Mouse (Mus musculus): ENCODE results near the gene Hnrnpl.

Hnrnpl gene

DNA sequence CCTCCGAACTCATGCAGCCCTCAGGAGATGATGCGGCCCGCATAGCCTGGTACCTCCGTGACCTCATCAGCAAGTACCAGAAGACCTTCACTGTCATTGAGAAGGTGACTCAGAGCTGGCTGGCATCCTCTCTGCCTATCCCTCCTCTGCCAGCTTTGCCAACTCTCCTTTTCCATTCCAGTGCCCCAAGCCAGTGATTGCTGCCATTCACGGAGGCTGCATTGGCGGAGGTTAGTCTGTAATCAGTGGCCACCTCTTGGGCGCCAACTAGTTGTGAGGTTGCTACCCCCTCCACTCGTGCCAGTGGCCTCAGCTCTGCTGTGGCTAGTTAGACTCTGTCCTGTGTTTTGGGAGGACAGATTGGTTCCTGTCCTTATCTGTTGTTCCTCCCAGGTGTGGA, 21.5 kb downstream of the Hnrnpl start:
- no peak for DNase-seq (ENCODE audit: low read depth)

DNA sequence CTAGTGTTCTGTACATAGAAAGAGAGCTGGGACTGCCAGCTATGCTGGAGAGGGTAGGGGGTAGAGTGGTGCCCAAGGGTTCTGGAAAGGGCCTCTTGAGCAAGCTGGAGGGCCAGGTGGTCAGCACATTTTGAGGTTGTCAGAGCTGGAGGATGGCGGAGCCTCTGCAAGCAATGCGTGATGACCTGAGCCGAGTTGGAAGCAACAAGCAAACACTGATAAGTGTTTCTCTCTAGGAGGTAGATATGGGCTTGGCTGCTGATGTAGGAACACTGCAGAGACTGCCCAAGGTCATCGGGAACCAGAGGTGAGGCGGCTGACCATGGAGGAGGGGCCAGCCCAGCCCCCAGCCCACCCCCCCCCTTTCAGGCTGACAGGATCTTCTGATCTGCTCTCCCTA, 22.6 kb downstream of the Hnrnpl start:
- no peak for DNase-seq (ENCODE audit: low read depth)

DNA sequence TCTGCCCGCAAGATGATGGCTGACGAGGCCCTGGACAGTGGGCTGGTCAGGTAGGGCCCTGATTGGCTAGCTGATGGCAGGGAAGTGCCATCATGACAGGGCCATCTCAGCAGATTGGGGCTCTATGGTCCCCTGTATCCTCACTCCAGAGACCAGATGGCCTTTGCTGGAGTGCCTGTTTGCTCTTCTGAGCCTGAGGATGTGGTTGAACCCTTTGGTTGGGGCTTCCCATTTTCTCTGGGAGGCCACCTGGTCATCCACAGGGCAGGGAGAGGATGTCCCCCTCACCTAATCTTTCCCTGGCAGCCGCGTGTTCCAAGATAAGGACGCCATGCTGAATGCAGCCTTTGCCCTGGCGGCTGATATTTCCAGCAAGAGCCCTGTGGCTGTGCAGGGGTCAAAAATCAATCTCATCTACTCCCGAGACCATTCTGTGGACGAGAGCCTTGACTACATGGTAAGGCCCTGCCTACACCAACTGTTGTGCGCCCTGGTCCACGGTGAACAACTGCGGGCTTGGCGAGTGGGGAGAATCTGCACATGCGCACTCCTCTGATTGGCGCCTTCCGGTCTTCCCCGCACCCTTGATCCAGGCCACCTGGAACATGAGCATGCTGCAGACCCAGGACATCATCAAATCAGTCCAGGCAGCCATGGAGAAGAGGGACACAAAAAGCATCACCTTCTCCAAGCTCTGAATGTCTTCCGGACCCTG, 23.2 kb downstream of the Hnrnpl start:
- DNase-seq (ENCODE audit: low read depth), result no peak

DNA sequence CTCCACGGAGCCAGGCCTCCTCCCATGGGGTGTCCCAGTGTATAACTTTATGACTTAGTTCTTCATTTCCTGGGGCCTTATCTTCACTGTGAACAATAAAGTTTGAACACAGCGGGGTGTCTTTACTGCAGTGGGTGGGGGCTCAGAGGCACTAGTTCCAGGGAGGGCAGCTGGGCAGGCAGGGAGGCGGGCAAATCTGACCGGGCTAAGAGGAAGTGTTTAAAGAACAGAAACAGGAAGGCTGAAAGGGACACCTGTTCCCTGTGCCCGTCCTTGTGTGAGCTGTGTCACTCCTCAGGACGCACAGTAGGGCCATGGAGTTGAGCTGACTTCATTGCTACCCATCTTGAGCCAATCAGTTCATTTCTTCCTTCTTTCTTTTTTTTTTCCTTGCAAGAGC, 23.8 kb downstream of the Hnrnpl start:
- DNase-seq (ENCODE audit: low read depth), result no peak

DNA sequence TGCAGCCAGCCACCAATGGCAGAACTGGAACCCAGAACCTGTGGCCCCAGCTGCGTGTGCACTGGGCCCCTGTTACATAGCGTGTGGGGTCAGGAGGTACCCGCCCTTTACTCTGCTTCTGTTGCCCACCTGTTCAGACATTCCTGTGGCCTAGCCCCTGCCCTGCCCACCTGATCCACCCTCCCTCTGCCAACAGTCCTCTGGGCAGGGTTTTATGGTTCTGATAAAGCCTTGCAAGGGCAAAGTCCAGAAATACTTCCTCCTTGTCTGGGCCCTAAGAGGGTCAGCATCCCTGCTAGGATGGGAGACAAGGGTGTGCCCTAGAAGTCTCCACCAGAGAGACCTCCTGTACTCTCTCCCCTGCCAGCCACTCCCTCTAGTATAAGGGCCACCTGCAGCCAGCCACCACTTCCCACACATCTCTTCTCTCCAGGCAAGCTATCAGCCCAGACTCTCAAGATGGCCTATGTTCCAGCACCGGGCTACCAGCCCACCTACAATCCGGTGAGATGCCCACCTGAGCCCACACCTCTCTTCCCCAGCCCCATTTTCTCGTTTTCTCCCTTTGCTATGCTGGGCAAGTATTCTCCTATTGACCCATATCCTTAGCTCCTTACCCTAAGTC, 25.5 kb downstream of the Hnrnpl start, which contains the start of gene Lgals4:
Gene Lgals4, plus strand, starts transcription at position 132 of the 625 bp plus-strand sequence.
- DNase-seq (ENCODE audit: low read depth), result no peak

DNA sequence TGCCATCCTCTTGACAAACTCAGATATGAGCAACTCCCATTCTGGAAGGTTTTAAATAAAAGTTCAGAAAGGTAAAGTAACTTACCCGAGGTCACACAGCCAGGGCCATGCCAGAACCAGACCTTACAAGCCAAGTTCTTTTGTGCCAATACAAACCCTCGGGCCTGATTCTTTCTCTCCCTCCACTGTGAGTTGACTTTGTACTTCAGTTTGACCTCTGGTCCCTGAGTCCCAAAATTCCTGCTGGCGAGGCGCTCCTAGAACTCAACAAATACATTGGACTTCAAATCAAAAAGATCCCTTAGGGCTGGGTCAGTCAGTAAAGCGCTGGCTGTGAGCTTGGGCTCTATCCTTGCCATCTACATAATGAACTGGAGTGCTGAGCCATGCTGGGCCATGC, 28.6 kb downstream of the Hnrnpl start:
- no peak for DNase-seq (ENCODE audit: low read depth)

DNA sequence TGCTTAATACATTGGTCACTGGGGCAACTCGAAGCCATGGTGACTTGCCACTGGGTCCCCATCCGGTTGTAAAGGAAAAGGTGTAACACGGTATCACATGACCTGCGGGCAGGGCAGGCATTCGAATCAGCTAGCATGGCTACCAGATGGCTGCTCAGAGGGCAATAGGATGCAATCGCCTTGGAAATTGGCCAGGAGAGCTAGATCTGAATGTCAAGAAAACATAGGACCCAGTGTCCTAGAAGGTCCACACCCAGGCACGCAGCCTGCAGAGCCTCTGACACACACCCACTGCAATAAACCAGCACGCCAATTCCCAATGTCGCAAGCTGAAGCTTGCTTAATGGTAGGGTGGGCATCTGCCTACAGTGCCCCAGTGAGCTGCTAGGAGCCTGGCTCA, 30.0 kb downstream of the Hnrnpl start:
- DNase-seq (ENCODE audit: low read depth), result peak; percentile 83

DNA sequence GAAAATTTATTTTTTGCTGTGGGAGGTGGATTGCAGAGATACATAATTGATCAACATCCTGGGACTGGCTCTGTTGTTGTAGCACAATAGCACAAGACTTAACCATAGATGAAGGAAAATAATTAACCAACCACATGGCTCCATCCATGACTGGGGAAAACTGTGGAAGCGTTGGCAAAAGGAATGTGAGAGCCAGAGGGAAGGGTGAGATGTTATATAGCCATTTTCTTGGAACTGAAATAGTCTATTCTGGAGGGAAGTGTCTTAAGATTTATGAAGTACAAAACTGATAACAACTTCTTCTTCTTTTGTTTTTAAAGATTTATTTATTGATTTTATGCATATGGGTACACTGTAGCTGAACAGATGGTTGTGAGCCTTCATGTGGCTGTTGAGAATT, 38.9 kb downstream of the Hnrnpl start:
- DNase-seq (ENCODE audit: low read depth), result no peak

DNA sequence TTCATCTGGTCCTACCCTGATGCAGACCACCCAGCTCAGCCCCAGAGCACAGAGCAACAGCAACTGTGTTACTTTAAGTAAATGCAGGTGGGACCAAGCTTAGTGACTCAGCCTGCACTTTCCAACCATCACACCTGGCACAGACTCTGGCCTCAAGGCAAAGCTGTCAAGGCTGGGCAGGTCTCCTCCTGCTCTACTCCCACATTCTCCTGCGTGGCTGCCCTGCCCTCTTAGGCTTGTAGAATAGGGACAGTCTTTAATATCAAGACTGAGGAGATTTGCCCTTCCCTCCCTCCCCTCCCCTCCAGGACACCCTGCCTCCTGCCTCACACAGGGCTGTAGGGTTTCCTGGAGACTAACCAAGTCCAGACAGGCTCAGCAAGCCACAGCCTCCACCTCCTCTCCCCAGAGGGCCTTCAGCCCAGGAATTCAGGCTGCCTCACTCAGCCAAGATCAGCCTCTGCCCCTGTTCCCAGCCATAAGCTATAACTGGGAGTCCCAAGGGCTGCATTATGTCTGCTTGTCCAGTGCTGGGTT, 41.4 kb downstream of the Hnrnpl start:
- no peak for DNase-seq (ENCODE audit: low read depth)

DNA sequence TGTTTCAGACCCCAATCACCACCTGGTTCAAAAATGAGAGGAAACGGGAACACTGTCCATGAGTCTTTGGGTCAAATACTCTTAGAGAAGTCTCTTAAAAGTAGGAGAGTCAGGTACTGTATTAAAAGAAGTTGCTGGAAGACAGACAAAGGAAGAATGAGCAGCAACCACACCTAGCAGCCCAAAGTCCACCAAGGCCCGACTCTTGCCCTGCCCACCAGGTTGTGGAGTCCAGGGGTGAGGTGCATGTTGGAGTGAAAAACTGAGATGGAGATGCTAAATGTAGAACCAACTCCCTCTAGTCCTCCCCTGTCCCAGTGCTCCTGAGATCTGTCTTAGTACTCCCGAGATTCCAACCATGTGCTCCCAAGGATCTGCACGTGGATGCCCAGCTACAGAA, 42.3 kb downstream of the Hnrnpl start:
- no peak for DNase-seq (ENCODE audit: low read depth)

DNA sequence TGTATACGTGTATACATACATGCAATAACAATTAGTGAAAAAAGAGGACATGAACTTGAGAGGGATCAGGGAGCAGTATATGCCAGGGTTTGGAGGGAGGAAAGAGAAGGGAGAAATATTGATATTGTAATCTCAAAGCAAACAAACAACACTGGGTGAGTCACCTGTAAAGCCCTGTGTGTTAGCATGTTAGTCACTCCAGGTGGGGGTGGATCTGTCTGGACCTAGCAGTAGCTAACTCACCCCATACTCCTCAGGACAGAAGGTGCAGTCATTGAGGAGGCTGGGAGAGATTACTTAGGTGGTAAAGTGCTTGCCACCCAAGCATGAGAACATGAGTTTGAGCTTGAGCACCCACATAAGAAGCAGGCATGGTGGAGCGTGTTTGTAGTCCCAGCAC, 51.6 kb downstream of the Hnrnpl start:
- DNase-seq (ENCODE audit: low read depth), result no peak

DNA sequence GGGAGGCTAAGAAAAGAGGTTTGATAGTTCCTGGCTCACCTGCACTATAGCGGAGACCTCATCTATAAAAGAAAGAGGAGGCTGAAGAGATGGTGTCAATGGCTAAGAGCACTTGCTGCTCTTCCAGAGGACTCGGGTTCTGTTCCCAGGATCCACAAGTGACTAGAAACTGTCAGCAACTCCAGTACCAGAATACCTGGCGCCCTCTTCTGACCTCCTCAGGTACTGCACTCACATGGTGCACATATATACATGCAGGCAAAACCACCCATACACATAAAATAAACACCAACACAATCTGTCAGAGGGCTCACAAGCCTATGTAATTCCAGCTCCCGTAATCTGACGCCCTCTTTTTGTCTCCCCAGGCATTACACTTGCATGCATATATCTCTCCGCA, 52.6 kb downstream of the Hnrnpl start:
- no peak for DNase-seq (ENCODE audit: low read depth)

DNA sequence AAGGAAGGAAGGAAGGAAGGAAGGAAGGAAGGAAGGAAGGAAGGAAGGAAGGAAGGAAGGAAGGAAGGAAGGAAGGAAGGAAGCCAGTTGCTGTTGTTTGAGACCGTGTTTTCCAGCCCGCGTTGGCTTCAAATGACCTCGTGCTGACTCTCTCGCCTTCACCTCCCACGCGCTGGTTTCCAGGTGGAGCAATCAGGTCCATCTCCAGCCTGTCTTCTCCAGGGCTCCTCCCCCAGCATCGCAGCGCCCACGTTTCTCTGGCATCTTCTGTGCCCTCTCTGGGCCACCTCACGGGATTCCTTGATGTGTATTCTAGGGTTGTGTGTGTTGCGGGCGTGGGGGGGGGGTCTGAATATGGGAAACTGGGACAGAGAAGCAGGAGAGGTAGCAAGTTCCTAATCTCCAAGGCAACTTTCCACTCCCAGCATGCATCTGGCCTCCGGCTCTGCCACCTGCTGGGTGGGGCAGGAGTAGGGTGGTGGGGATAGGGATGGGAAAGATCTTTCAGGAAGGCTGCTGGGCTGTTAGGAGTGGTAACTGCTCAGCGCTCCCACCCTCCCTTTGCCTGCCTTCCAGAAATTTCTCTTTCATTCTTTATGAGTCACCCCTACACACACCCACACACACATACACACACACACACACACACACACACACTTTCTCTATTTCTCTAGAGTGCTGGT, 54.6 kb downstream of the Hnrnpl start:
- peak; percentile 28 for DNase-seq (ENCODE audit: low read depth)

DNA sequence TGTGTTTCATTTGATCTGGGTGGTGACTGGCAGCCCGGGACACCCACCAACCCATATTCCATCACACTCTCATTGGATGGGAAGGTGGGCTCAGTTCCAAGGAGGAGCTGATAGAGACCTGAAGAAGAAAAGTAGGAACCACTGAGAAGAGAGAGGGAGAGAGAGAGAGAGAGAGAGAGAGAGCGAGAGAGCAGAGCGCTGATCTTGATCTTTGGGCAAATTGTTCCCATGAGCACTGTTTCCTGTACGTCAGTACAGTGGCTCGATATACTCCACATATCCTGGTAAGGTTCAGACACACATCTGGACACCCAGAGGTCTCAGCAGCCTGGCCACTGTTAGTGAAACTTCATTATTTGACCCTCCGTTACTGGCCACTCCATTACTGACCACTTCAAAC, 55.2 kb downstream of the Hnrnpl start, which contains the start of gene Lgals7:
Gene Lgals7, plus strand, starts transcription at position 314 of the 400 bp plus-strand sequence.
- no peak for DNase-seq (ENCODE audit: low read depth)

DNA sequence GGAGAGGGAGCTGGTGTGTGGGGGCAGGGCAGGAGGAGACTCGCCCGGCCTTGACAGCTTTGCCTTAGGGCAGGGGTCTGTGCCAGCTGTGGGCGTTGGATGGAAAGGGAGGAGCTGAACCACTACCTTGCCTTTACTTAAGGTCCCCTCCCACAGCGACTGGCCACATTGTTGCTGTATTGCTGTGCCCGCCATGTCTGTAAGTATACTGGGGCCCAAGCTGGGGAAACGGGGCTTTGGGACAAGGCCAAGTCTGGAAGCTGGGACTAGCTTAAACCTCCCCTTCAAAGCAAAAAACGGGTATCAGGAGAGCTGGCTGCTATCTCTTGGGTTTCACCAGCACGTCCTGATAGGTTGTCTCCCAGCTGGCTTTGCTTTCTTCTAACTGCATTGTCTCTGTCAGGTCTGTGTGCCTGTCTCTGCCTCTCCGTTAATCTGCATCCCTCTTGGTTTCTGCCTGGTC, 56.0 kb downstream of the Hnrnpl start:
- DNase-seq (ENCODE audit: low read depth), result no peak

DNA sequence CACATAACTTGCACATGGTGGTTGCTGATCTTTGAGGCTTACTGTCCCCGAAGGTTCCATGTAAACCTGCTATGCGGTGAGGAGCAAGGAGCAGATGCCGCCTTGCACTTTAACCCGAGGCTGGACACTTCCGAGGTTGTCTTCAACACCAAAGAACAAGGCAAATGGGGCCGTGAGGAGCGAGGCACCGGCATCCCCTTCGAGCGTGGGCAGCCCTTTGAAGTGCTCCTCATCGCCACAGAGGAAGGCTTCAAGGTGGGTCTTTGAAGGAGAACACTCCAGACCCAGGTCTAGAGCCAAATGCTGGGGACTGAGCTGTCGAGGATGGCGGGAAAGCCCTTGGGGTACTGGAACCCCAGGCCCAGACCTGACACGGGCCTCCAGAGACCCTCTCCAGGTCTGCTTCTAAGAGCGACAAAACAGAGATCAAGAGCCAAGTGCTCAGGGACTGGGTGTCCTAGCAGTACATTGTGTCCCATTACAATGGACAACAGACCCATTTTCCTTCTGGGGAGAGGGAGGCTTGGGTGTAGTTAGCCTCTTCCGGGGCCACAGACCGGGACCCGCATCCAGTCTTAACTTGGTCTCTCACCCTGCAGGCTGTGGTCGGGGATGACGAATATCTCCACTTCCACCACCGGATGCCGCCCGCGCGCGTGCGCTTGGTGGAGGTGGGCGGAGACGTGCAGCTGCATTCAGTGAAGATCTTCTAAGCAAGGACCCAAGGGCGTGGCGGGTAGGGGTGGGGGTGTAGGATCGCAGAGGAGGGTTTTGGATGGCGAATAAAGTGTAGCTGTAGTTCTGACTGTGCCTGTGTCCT, 57.4 kb downstream of the Hnrnpl start:
- peak; percentile 96 for DNase-seq (ENCODE audit: low read depth)

DNA sequence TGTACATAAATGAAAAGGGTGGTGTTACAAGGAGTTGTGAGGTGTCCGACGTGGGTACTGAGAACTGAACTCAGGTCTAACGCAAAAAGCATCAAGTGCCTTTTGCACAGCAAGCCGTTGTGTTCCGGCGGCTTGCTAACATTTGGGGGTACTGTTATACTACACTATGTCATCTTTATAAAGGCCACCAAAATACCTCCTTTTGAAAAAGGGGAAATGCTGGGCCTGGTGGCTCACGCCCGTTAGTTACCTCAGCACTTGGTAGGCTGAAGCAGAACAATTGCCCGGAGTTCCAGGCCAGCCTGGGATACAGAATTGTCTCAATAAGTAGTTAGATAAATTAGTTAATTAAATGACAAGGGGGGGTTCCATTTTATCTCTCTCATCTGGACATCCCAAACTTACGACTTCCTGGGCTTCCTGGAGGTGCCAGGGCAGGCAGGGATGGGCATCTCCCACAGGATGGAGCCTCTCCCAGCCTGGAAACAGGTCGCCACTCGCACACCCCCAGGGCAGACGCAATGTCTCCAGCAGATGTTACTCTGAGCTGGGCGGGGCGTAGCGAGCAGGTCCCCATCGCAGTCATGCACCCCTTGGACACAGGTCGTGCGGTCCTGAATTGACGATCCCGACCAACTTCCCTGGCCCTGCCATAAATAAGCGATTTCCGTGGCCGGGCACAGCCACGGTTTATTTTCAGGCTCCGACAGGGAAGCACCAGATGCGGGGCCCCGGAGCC, 58.6 kb downstream of the Hnrnpl start:
- DNase-seq (ENCODE audit: low read depth), result peak; percentile 41

DNA sequence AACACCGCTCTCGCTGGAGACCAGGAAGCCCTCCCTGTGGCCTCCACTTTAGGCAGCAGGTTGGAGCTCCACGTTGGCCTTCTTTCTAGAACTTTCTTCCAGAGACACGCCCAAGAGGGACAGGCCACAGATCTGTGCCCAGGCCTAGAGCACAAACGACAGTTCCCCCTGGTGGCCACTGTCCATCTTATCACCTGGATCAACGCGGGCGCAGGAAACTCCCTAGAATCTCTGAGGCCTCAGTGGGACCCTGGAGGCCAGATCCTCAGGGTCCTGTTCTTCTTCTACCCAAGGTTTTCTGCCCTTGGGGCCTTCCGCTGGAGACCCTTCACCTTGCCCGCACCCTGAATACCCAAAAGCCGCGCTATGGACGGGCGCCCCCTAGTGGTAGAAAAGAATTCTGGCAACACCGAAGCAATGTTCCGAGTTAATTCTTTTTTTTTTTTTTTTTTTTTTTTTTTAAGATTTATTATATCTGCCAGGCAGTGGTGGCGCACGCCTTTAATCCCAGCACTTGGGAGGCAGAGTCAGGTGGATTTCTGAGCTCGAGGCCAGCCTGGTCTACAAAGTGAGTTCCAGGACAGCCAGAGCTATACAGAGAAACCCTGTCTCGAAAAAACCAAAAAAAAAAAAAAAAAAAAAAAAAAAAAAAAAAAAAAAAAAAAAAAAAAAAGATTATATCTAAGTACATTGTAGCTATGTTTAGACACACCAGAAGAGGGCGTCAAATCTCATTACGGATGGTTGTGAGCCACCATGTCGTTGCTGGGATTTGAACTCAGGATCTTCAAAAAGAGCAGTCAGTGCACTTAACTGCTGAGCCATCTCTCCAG, 59.4 kb downstream of the Hnrnpl start:
- peak; percentile 92 for DNase-seq (ENCODE audit: low read depth)

DNA sequence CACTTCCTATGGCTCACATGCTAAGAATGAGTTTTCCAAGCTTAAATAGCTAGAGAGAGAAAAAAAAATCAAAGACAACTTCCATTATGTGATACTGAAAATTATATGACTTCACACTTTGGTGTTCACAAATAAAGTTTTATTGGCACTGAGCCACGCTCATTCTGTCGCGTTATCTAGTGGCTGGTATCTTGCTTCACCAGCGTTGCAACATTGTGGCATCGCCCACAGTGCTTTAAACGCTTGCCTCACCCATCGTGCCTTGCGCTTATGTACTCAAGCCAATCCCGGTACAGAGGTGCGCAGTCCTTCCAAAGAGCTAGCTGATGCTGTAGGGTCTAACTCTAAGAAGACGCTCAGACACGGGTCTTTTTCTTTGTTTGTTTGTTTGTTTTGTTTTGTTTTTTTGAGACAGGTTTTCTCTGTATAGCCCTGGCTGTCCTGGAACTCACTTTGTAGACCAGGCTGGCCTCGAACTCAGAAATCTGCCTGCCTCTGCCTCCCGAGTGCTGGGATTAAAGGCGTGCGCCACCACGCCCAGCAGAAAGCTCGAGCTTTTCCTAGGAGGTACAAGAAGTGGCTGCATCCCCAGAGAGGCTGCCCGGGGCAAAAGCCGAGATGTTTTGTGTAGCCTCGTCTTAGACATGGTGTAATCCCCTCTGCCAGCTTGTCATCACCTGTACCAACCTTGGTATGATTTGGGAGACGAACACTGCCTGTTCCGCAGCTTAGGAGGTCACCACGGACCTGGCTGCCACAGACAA, 62.7 kb downstream of the Hnrnpl start:
- peak; percentile 81 for DNase-seq (ENCODE audit: low read depth)

Data from 416B (cell line).